Mouse (Mus musculus) liver, embryonic 16.5 days (tissue): ENCODE results near the gene Gse1. TPM values are rescaled to one million over a fixed set of nuclear protein-coding genes. Genes with fewer than 3 reads are reported as not detected.

ENCODE experiments used
- ATAC-seq: fragments of 200-750 bp; cut with Nextera tagmentation; 2 replicates; pipeline ENCODE4 v1.8.0; 2017; ENCODE audit warnings: low read depth, mild to moderate bottlenecking, moderate number of reproducible peaks, moderate library complexity
- H3K27ac ChIP-seq: fragments of 300-500 bp; sonication (generic); 2 replicates; pipeline ENCODE4 v1.5.1; 2014; ENCODE audit warnings: mild to moderate bottlenecking, low read length
- H3K27me3 ChIP-seq: fragments of 300-500 bp; sonication (generic); 2 replicates; pipeline ENCODE4 v1.6.1; 2014; ENCODE audit warnings: low read depth, low read length, mixed read lengths; ENCODE audit not compliant: control insufficient read depth, insufficient read depth
- H3K36me3 ChIP-seq: fragments of 300-500 bp; sonication (generic); 2 replicates; pipeline ENCODE4 v1.6.1; 2014; ENCODE audit warnings: mild to moderate bottlenecking; ENCODE audit not compliant: control insufficient read depth, insufficient read depth
- H3K4me1 ChIP-seq: fragments of 300-500 bp; sonication (generic); 2 replicates; pipeline ENCODE4 v1.6.1; 2014; ENCODE audit warnings: low read depth, low read length, mixed read lengths; ENCODE audit not compliant: control insufficient read depth
- H3K4me2 ChIP-seq: fragments of 300-500 bp; sonication (generic); 2 replicates; pipeline ENCODE4 v1.6.1; 2014; ENCODE audit warnings: low read depth, low read length, mixed read lengths
- H3K4me3 ChIP-seq: fragments of 300-500 bp; sonication (generic); 2 replicates; pipeline ENCODE4 v1.5.1; 2014; ENCODE audit warnings: low read depth, mild to moderate bottlenecking, low read length
- H3K9ac ChIP-seq: fragments of 300-500 bp; sonication (generic); 2 replicates; pipeline ENCODE4 v1.6.1; 2014; ENCODE audit warnings: low read depth, low read length
- H3K9me3 ChIP-seq: fragments of 300-500 bp; sonication (generic); replicated peaks from 2 replicates; pipeline ENCODE4 v1.6.1; 2016; ENCODE audit warnings: low read length; ENCODE audit not compliant: control insufficient read depth
- WGBS: fragments of 180-500 bp; shearing (Covaris S2); extraction: QIAGEN DNeasy Blood & Tissue Kit; methylation state at CpG from one replicate; pipeline ENCODE4 v1.1.7; 2014; ENCODE audit not compliant: insufficient replicate concordance; 5-methylcytosine and 5-hydroxymethylcytosine counted together
- polyA plus RNA-seq: library from polyadenylated mRNA; unstranded; fragments of >200 nt; fragmentation: Nextera tagmentation; extraction: Ambion mirVana; gene quantifications from 2 replicates; pipeline ENCODE4 v1.2.1, GENCODE M21; 2015

Gse1 gene
- polyA plus RNA-seq, 1 experiment from 2014 or later: 9.5 TPM

DNA sequence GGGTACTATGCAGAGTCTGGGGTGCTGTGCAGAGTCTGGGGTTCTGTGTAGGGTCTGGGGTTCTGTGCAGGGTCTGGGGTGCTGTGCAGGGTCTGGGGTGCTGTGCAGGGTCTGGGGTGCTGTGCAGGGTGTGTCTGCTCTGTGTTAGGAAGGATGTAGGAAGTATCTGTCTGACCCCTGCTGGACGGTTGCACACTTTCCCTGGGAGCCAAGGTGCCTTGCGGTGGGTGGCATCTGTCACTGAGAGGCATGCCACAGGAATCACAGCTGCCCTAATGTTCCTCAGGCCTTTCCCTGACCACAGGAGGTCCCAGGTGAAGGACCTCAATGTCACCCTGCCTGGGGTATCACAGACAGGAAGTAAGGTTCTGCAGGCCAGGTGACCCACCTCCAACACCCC, 278.3 kb downstream of the Gse1 start:
- H3K9me3 ChIP-seq: no peaks in the 10 kb centered on the region
- H3K36me3 ChIP-seq: no peaks in the 10 kb centered on the region
- H3K4me1 ChIP-seq: peaks cover 80% of the 10 kb centered on the region
- H3K4me2 ChIP-seq: no peak overlapping the region
- H3K4me3 ChIP-seq: no peak overlapping the region
- WGBS: 50% methylated on average over 2 of the region's 2 CpGs
- no peak for ATAC-seq
- H3K9ac ChIP-seq: no peak overlapping the region
- no peak overlapping the region for H3K27ac ChIP-seq
- H3K27me3 ChIP-seq: no peaks in the 10 kb centered on the region

- Histone ChIP-seq H3K4me2 (no peak overlapping the region), H3K9me3 (no peaks in the 10 kb centered on the region), H3K4me1 (peaks cover 82% of the 10 kb centered on the region), H3K4me3 (no peak overlapping the region), H3K9ac (no peak overlapping the region), H3K27me3 (no peaks in the 10 kb centered on the region), H3K36me3 (no peaks in the 10 kb centered on the region), H3K27ac (no peak overlapping the region)
- ATAC-seq: no peak
- WGBS: 88% methylated on average over 9 of the region's 9 CpGs
Observed at GRCm38 (mm10) chr8:120507290-120507689, 279.0 kb downstream of the Gse1 start.

DNA sequence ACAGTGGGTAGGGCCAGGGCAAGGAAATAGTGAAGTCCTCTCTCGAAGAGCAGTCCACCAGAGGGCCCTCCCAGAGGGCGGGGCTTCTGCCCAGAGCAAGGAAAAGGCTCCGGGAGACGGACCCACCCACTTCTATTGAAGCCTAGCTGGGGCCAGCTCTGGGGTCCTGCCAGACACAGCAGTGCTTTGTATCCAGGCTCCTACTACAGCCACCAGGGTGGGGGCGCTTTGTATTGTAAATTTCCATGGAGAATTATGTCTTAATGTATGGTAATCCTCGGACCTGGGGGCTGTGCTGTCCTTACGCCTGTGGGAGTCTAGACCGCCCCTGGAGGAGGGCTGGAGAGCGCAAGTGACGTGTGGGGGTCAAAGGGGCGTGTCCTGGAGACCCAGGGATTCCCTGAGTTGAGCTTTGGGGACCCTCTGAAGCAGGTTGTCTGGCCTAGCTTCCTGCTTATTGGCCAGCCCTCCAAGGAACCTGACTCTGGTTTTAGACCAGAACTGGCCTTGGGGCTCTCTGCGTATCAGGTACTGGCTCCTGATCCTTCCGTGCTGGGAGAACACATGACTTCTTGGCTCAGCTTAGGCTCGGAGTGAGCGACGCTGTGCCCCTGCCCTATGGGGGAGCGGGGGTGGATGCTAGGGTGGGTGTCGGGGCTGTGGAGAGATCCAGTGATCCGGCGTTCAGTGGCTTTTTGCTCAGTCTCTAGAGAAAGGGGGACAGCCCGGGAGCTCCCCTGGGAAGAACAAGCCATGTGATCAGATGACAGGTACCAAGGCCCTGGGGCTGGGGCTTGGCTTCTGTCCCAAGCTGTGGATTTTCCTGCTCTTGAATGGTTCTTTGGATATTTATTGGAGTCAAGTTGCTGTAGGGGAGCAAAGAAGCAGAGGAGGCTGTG, 281.1 kb downstream of the Gse1 start:
- H3K27me3 ChIP-seq: no peaks in the 10 kb centered on the region
- peak; percentile 69 for ATAC-seq
- H3K4me1 ChIP-seq: peaks cover 71% of the 10 kb centered on the region
- peak overlapping the region; percentile 22 for H3K4me2 ChIP-seq
- 17% methylated on average over 21 of the region's 21 CpGs for WGBS
- no peak overlapping the region; the same call in 1 of the 2 replicates for H3K9ac ChIP-seq
- H3K9me3 ChIP-seq: no peaks in the 10 kb centered on the region
- no peak overlapping the region for H3K4me3 ChIP-seq
- H3K27ac ChIP-seq: 0 out of 2 replicates have a peak overlapping the region, but pooled peaks have one; percentile 5
- no peaks in the 10 kb centered on the region for H3K36me3 ChIP-seq

- Histone ChIP-seq H3K36me3 (no peaks in the 10 kb centered on the region), H3K4me2 (no peak overlapping the region), H3K9ac (no peak overlapping the region), H3K27ac (0 out of 2 replicates have a peak overlapping the region, but pooled peaks have one; percentile 5), H3K4me1 (peaks cover 64% of the 10 kb centered on the region), H3K27me3 (no peaks in the 10 kb centered on the region), H3K4me3 (no peak overlapping the region), H3K9me3 (no peaks in the 10 kb centered on the region)
- no peak; the same call in 1 of the 2 replicates for ATAC-seq
- WGBS: 3% methylated on average over 5 of the region's 6 CpGs
Observed at GRCm38 (mm10) chr8:120510035-120510416, 281.8 kb downstream of the Gse1 start.

DNA sequence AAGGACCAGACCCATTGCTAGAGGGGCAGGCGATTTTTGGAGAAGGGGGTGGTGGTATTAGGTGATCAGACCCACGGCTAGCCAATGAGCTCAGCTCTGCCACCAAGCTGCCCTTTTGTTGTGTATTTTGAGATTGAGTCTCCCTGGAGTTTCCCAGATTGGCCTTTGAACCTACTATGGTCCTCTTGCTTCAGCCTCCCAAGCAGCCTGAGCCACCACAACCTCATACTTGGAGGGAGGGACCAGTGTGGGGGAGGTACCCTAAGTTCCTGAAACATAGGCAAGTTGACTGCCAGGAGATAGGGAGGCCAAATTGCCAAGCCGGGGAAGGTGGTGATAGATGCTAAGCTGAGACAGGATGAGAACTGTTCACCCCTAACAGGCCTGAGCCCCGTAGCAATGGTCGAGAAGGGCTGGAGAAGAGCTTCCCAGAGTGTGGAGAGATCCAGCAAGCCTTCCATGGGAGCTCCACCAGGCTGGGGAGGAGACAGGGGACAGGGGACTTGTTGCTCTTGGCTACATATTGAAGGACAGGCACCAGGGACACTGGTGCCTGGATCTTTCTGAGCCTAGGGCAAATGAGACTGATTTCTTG, 282.7 kb downstream of the Gse1 start:
- Histone ChIP-seq H3K27me3 (no peaks in the 10 kb centered on the region), H3K27ac (no peak overlapping the region; the same call in 1 of the 2 replicates)
- WGBS: 36% methylated on average over 5 of the region's 5 CpGs

GRCm38 (mm10) chr8:120511737-120512136, 283.5 kb downstream of the Gse1 start:
- H3K36me3 ChIP-seq: no peaks in the 10 kb centered on the region
- no peak for ATAC-seq
- H3K4me3 ChIP-seq: no peak overlapping the region
- H3K27me3 ChIP-seq: no peaks in the 10 kb centered on the region
- no peak overlapping the region for H3K9ac ChIP-seq
- 67% methylated on average over 8 of the region's 8 CpGs for WGBS
- H3K9me3 ChIP-seq: no peaks in the 10 kb centered on the region
- no peak overlapping the region for H3K27ac ChIP-seq
- H3K4me2 ChIP-seq: no peak overlapping the region
- peaks cover 61% of the 10 kb centered on the region for H3K4me1 ChIP-seq

More for the DNA sequence above, 282.7 kb downstream of the Gse1 start:
- peaks cover 60% of the 10 kb centered on the region for H3K4me1 ChIP-seq
- no peaks in the 10 kb centered on the region for H3K9me3 ChIP-seq
- H3K4me2 ChIP-seq: no peak overlapping the region
- no peak for ATAC-seq
- H3K9ac ChIP-seq: no peak overlapping the region
- H3K4me3 ChIP-seq: no peak overlapping the region
- H3K36me3 ChIP-seq: no peaks in the 10 kb centered on the region

- Histone ChIP-seq H3K9me3 (no peaks in the 10 kb centered on the region), H3K4me1 (peaks cover 61% of the 10 kb centered on the region), H3K36me3 (no peaks in the 10 kb centered on the region), H3K27me3 (no peaks in the 10 kb centered on the region), H3K4me3 (no peak overlapping the region), H3K4me2 (no peak overlapping the region), H3K27ac (no peak overlapping the region), H3K9ac (no peak overlapping the region)
- no peak for ATAC-seq
- WGBS: 67% methylated on average over 11 of the region's 11 CpGs
Observed at GRCm38 (mm10) chr8:120512326-120512725, 284.1 kb downstream of the Gse1 start.

DNA sequence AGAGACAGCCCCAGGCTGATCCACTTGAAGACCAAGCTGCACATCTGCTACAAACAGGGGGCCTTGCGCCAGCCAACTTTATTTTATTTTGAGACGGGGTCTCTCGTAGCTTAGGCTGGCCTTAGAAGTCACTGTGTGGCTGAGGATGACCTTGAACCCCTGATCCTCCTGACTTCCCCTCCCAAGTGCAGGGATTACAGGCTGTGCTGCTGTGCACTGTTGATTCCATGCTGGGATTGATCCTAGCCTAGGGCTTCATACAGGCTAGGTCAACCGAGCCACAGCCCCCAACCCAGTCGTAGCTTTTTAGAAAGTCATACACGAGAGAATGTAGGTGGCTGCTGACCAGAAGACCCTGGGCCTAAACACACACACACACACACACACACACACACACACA, 284.9 kb downstream of the Gse1 start:
- Histone ChIP-seq H3K4me2 (no peak overlapping the region), H3K27me3 (no peaks in the 10 kb centered on the region), H3K9me3 (no peaks in the 10 kb centered on the region), H3K4me1 (peaks cover 58% of the 10 kb centered on the region), H3K27ac (no peak overlapping the region), H3K36me3 (no peaks in the 10 kb centered on the region), H3K9ac (no peak overlapping the region), H3K4me3 (no peak overlapping the region)
- no peak for ATAC-seq
- 61% methylated on average over 6 of the region's 6 CpGs for WGBS
